Mouse (Mus musculus) G1E (cell line): Measurements from ENCODE around the gene Papss2. TPM values are rescaled to one million over a fixed set of nuclear protein-coding genes. Genes with fewer than 3 reads are reported as not detected.
A peak's percentile ranks its signal among the peaks of the same experiment; 100 is the strongest.

Source experiments
- ATAC-seq: 2 replicates; pipeline ENCODE4 v1.8.0; 2016; ENCODE audit warnings: mild to moderate bottlenecking; ENCODE audit not compliant: insufficient number of reproducible peaks, poor library complexity, low FRiP score, severe bottlenecking; ENCODE audit errors: extremely low read depth
- DNase-seq: peaks from one replicate; pipeline ENCODE4 v3.0.0; 2012; ENCODE audit warnings: low spot score
- H3K27me3 ChIP-seq: 2 replicates; pipeline ENCODE4 v1.6.1; 2012; ENCODE audit warnings: mild to moderate bottlenecking, low read length, inconsistent platforms; ENCODE audit not compliant: insufficient read depth
- H3K36me3 ChIP-seq: replicated peaks from 2 replicates; pipeline ENCODE3; 2012; ENCODE audit warnings: mild to moderate bottlenecking, inconsistent platforms
- H3K4me1 ChIP-seq: 2 replicates; pipeline ENCODE4 v1.6.1; 2012; ENCODE audit warnings: low read depth, low read length, inconsistent platforms, mixed read lengths; ENCODE audit not compliant: insufficient read depth
- H3K4me3 ChIP-seq: 2 replicates; pipeline ENCODE4 v1.5.1; 2012; ENCODE audit warnings: low read depth, mild to moderate bottlenecking, inconsistent platforms, low read length, moderate library complexity, mixed read lengths
- H3K9me3 ChIP-seq: replicated peaks from 2 replicates; pipeline ENCODE4 v1.6.1; 2012; ENCODE audit warnings: inconsistent platforms
- CTCF ChIP-seq: IDR thresholded peaks from 2 replicates; pipeline ENCODE4 v1.5.1; 2012; ENCODE audit warnings: low read depth, low read length, inconsistent platforms, mixed read lengths
- GATA1 ChIP-seq: IDR thresholded peaks from 2 replicates; pipeline ENCODE4 v1.6.1; 2012; ENCODE audit warnings: borderline replicate concordance, low read length, inconsistent platforms, mixed read lengths
- GATA2 ChIP-seq: IDR thresholded peaks from 2 replicates; pipeline ENCODE4 v1.6.1; 2012; ENCODE audit warnings: low read depth, low read length, inconsistent platforms, borderline replicate concordance
- POLR2AphosphoS5 ChIP-seq: IDR thresholded peaks from 2 replicates; pipeline ENCODE4 v1.6.1; 2012; ENCODE audit warnings: low read depth, low read length, inconsistent platforms; ENCODE audit not compliant: insufficient replicate concordance
- TAL1 ChIP-seq: conservative IDR thresholded peaks from 2 replicates; pipeline ENCODE4 v1.6.1; 2012; ENCODE audit warnings: low read depth, low read length, inconsistent platforms, mixed read lengths
- polyA plus RNA-seq: library from polyadenylated mRNA; stranded (reverse); fragments of >175 nt; gene quantifications from 2 replicates; pipeline ENCODE4 v1.2.3, GENCODE M21; 2012
- total RNA-seq, 2 experiments: library from RNA; stranded (forward) in 1 of 2; stranded (reverse) in 1 of 2; fragments of 200-1000 nt in 1 of 2; fragments of >200 nt in 1 of 2; fragmentation: Nextera tagmentation in 1 of 2; gene quantifications; 2 replicates each; pipeline ENCODE4 v1.2.3; 2014 to 2017

The Papss2 gene
- total and polyA plus RNA-seq, 3 experiments: 7.0 to 164 (median 66.2) TPM

DNA sequence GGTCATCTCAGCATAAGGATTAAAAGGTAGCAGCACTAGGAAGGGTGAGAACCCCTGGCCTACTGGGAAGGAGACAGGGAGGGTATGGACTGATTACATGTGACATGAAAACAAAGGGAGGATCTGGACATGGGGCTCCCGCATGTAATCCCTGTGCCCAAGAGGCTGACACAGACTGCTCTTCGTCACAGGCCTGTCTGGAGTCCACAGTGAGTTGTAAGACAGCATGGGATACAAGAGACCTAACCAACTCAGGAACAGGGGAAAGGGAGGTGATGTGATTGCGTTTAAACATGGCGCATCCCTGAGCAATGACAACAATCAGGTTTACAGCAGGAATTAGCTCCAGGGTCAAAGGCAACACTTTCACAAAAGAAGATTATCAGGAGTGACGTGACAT, 113.4 kb downstream of the Papss2 start:
- no peak overlapping the region for H3K4me3 ChIP-seq
- H3K9me3 ChIP-seq: no peaks in the 10 kb centered on the region
- ATAC-seq: no peak
- peaks cover 43% of the 10 kb centered on the region for H3K36me3 ChIP-seq
- TF ChIP-seq GATA2 (no peak), GATA1 (no peak), TAL1 (no peak), POLR2AphosphoS5 (no peak), CTCF (no peak)
- H3K27me3 ChIP-seq: no peaks in the 10 kb centered on the region
- no peak for DNase-seq
- peaks cover 44% of the 10 kb centered on the region for H3K4me1 ChIP-seq

DNA sequence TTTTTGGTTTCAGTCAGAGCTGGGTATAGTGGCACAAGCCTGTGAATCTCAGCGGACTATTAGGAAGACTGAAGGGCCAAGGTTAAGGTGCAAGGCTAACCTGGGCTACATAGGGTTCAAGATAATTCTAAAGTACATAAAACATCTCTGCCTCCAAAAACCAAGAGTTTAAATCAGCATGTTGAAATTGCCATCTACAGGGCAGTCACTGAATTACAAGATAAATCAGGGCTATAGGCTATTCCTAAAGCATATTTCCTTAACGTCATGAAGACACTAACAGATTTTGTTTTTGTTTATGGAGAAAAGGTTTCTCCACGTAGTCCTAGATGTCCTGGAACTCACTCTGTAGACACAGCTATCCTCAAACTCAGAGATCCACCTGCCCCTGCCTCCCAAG, 114.7 kb downstream of the Papss2 start:
- no peak for DNase-seq
- H3K4me3 ChIP-seq: no peak overlapping the region
- TF ChIP-seq TAL1 (no peak), GATA2 (no peak), GATA1 (no peak), POLR2AphosphoS5 (no peak), CTCF (no peak; the same call in 1 of the 2 replicates)
- H3K9me3 ChIP-seq: no peaks in the 10 kb centered on the region
- H3K4me1 ChIP-seq: peaks cover 50% of the 10 kb centered on the region
- no peaks in the 10 kb centered on the region for H3K27me3 ChIP-seq
- H3K36me3 ChIP-seq: peaks cover 30% of the 10 kb centered on the region
- ATAC-seq: no peak

DNA sequence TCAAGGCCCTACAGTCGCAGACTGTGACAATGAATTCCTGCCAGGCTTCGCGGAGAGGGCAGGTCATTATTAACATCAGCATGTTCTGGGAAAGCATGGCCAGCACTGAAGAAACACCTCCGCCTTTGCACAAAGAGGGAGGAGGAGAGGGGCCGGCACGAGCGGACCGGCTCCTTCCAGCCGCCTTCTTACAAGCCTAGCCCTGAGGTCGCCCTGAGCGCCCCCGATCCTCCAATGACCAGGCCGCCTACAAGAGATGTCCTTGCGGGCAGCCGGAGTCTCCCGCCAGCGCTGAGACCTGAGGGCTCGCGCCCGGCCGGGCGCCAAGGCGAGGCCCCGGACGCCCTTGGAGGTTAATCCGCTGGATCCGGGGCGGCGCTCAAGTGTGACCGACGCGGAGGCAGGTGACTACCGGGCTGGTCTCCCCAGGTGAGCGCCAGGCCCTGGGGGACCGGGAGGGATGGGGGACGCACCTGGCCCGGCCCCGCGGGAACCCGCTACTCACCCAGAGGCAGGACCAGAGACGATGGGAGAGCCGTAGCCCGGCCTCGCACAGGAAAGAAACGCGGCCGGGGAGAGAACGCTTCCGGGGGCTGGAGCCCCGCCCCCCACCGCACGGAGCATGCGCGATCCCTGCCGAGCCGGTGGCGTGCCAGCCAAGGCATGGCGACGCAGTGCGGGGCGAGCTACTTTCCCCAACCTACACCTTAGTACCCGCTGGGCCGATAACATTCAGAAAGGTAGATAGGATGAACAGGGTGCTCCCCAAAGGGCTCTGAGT, 116.4 kb downstream of the Papss2 start:
- TF ChIP-seq GATA1: no peak
- no peak for TF ChIP-seq CTCF
- TF ChIP-seq TAL1: no peak
- no peak for TF ChIP-seq POLR2AphosphoS5
- no peak for TF ChIP-seq GATA2
- H3K4me1 ChIP-seq: peaks cover 51% of the 10 kb centered on the region
- peak; percentile 59 for ATAC-seq
- DNase-seq: peak; percentile 88
- H3K36me3 ChIP-seq: peaks cover 14% of the 10 kb centered on the region
- no peaks in the 10 kb centered on the region for H3K9me3 ChIP-seq
- no peaks in the 10 kb centered on the region for H3K27me3 ChIP-seq
- H3K4me3 ChIP-seq: peak overlapping the region; percentile 84

DNA sequence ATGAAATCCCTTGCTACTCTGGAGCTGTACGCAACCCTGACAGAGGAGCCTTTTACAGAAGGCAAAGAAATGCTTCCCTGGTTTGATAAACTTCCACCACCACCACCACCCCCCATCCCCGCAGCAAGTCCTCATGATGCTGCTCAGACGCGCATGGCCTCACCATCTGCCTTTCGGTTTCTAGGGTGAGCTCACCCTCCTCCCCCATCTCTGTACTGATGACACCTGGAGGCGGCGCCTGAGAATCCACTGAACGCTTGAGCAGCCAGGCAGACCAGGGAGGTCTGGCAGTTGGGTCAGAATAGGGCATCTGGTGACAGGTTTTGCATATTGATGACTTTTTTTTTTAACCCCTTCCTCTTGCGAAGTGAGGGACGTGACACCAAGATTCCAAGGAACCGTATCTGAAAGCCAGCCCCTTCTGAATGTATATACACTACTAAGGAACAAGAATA, 117.0 kb downstream of the Papss2 start:
- no peaks in the 10 kb centered on the region for H3K9me3 ChIP-seq
- TF ChIP-seq GATA2 (no peak), GATA1 (no peak), POLR2AphosphoS5 (no peak), TAL1 (no peak), CTCF (no peak)
- peaks cover 51% of the 10 kb centered on the region for H3K4me1 ChIP-seq
- ATAC-seq (peak; percentile 84), DNase-seq (peak; percentile 88)
- H3K27me3 ChIP-seq: no peaks in the 10 kb centered on the region
- H3K4me3 ChIP-seq: peak overlapping the region; percentile 84
- H3K36me3 ChIP-seq: peaks cover 13% of the 10 kb centered on the region

DNA sequence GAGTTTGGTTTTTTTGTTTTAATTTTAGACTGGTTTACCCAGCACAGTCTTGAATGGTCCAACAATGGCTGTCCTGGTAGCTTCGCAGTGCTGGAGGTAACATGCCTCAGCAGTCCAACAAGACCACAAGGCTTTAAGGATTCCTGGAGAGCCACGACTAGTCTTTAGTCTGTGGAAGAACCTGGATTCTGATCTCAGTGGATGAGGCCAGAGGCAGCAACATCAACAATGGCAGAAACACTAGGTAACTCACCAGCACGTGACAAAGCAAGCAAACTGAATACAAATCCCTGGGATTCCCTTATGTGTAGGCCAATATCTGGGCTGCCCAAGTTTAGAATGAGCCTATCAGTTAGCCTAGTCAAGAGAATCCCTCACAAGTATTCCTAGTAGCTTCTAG, 117.9 kb downstream of the Papss2 start:
- no peaks in the 10 kb centered on the region for H3K9me3 ChIP-seq
- peaks cover 13% of the 10 kb centered on the region for H3K36me3 ChIP-seq
- TF ChIP-seq GATA2: no peak
- TF ChIP-seq TAL1: no peak
- no peak for TF ChIP-seq CTCF
- TF ChIP-seq GATA1: no peak
- no peak for TF ChIP-seq POLR2AphosphoS5
- ATAC-seq: no peak
- H3K4me3 ChIP-seq: no peak overlapping the region
- peaks cover 51% of the 10 kb centered on the region for H3K4me1 ChIP-seq
- DNase-seq: no peak
- H3K27me3 ChIP-seq: no peaks in the 10 kb centered on the region

DNA sequence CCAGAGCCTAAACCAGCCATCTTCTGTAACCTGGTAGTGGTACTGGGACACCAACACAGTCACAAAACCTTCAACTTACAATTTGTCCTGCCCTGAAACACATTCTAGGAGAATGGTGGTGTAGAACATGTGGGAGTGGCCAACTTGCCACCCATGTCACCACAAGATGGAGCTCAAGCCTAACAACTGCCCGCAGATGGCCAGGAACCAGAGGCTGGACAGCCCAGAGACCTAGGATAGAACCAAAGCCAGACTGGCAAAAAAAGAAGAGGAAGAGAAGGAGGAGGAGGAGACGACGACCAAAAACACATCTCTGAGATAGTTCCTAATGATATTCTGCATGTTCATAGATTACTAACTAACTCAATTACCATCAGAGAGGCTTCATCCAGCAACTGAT, 119.6 kb downstream of the Papss2 start:
- H3K9me3 ChIP-seq: no peaks in the 10 kb centered on the region
- peaks cover under 1% of the 10 kb centered on the region for H3K36me3 ChIP-seq
- TF ChIP-seq CTCF (peak; percentile 38; the same call in 1 of the 2 replicates), POLR2AphosphoS5 (no peak)
- peaks cover 39% of the 10 kb centered on the region for H3K4me1 ChIP-seq
- no peaks in the 10 kb centered on the region for H3K27me3 ChIP-seq
- ATAC-seq (no peak), DNase-seq (peak; percentile 45)
- no peak overlapping the region for H3K4me3 ChIP-seq
